Mouse (Mus musculus) left cerebral cortex, adult 9 months (tissue): ENCODE data around the gene Mylk3.

Experiments used
- DNase-seq, 2 experiments: peaks; one replicate each; pipeline ENCODE4 v3.0.0; 2022; ENCODE audit warnings: low spot score in 2 of 2

The Mylk3 gene

GRCm38 (mm10) chr8:85386205-85386604 is at the start of gene Mylk3:
Mylk3 (minus strand) TSS chr8:85386345.
- DNase-seq: peak in 1 of 2 experiments; percentile 26

GRCm38 (mm10) chr8:85435736-85436135 is 49.6 kb upstream of the Mylk3 start:
- DNase-seq: no peak

- no peak for DNase-seq
Measured at GRCm38 (mm10) chr8:85434817-85435216, 48.7 kb upstream of the Mylk3 start.

DNA sequence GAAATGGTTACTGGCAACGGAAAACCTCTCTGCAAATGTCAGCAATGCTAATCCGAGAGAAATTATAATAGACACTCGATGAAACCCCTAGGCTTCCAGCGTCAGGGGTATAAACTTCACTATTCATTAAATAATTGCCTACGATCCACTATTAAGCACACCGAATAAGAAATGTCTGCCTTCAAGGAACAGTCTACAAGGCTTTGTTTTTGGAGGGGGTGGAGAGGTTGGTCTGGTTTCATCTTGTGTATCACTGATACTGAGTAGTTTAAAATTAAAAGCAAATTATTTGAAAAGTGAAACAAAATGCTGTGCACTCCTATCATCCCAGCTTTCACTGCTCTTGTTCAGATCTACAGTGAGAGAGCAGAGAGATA is 46.9 kb upstream of the Mylk3 start:
- DNase-seq: no peak

GRCm38 (mm10) chr8:85432168-85433016 is 46.2 kb upstream of the Mylk3 start, which contains the start of gene 4921524J17Rik:
4921524J17Rik (minus strand) TSS chr8:85432833.
- peak; percentile 95 to 96 for DNase-seq

DNA sequence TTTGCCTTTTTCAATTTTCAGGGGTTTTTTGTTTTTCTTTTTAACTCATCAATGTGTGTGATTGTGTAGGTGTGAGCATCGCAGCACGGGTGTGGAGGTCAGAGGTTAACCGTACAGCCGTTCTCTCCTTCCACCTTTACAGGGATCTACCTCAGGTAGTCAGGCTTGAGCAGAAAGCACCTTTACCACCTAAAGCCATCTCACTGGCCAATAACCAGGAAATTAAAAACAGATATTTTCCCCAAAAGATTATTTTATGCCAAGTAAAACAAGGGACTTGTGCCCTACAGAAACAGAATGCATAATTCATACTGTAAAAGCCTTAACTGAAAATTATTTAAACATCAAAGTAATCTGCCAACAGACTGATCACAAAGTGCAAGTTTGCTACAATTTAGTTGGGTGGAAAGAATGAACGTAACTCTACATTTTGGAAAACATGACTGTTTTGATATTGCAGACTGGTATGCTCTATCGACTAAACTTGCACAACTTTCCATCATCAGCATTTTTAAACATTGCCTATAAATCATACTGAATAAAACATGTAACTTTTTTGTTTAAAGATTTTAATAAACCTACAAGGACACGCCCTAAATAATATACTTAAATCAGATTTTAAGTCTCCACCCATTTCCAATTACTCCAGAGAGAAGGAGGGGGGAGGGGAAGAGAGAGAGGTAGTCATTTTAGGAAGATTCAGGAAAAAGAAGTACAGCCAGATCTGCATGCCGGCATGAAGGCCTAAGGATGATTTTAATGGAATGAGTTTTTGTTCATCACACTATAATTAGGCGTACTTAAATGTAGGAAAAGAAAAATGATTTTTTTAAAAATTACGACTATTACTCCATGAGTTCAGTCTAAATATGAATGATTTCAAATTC is 45.4 kb upstream of the Mylk3 start:
- DNase-seq: no peak

DNA sequence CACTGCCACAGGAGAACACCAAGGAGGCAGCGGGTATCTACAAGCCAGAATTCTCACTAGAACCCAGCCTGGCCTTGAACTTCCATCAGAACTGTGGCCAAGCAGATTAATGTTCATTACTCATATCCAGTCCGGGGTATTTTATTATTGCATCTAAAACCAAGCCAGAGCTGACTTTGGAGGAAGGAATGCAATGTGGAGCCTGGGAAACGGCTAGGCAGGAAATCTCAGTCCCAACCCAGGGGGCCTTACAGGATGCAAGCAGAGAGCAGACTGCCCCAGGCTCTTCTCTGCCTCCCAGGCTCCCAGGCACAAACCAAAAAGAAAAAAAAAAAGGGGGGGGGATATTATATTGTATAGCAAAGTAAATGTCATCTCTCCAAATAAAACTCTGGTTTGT is 44.7 kb upstream of the Mylk3 start:
- DNase-seq: no peak

- no peak for DNase-seq
Measured at GRCm38 (mm10) chr8:85429219-85429618, 43.1 kb upstream of the Mylk3 start.

DNA sequence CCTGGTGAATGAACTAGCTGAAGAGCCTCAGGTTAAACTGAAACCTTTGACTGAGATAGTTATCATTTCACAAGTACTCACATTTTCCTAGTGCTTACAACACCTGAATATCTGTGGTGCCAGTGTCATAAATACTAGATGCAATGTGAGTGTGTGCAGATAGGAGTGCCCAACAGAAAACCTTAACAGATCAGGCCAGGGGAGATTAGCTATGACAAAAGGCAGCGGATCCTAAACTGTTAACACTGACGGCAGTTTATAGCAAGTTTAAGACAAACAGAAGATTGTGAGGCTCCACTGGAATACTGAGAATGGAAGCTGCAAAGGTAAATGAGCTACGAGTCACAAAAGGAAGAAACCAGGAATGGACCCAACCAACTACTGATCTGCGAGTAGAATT is 40.9 kb upstream of the Mylk3 start:
- DNase-seq: no peak

- no peak for DNase-seq
Measured at GRCm38 (mm10) chr8:85421329-85421728, 35.2 kb upstream of the Mylk3 start.

DNA sequence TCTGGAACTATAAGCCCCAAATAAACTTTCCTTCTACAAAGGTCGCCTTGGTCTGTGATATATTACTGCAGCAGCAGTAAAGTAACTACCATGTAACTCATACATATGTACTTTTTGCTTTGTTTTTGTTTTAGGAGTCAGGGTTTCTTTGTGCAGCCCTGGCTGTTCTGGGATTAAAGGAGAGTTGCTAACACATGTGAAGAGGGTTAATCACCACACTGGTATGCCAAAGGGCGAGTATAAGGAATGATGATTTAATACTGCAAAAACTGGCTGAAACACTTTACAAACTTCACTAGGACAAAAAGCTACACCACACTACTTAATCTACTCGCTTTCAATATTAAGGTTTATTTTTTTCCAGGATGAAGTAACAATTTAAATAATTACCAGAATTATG is 22.4 kb upstream of the Mylk3 start:
- DNase-seq: no peak

DNA sequence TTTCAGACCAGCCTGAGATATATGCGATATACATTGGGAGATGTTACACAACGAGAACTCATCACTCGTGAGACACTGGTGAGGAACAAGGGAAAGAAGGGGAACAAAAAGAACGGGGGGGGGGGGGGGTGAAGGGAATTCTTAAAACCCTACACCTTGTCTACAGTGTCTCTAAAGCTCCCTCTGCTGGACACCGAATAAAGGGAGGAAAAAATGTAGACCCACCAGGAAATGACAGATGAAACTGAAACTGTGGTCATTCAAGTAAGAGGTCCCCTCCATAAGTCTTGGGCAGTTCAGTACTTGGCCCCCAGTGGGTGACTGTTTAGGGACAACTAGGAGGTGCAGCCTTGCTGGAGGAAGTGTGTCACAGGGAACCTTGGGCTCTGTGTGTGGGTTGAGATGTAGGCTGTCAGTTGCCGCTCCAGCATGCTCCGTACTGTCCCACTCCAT is 21.9 kb upstream of the Mylk3 start:
- DNase-seq: peak in 1 of 2 experiments; percentile 51

- no peak for DNase-seq
Measured at GRCm38 (mm10) chr8:85405961-85406360, 19.8 kb upstream of the Mylk3 start.

GRCm38 (mm10) chr8:85405418-85405817 is 19.3 kb upstream of the Mylk3 start:
- DNase-seq: no peak

- DNase-seq: no peak
Measured at GRCm38 (mm10) chr8:85398548-85398947, 12.4 kb upstream of the Mylk3 start.

DNA sequence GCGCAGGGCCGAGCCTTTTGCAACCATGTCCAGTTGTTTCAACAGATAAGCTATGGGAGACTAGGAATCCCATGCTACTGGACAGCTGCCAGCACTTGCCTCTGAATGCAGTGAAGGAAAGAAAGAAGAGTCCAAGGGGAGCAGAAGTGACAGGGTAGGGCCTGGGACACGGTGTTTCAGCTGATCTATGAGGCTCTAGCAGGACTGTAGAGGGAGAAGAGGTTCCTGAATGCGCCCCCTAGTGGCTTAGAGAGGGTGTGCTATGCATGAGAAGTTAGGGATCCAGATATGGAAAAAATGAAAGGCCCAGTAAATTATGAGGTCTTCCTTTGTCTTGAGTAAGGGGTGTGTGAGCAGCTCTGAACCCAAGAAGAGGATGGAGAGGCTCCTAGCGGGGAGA is 11.4 kb upstream of the Mylk3 start:
- peak in 1 of 2 experiments; percentile 47 for DNase-seq

DNA sequence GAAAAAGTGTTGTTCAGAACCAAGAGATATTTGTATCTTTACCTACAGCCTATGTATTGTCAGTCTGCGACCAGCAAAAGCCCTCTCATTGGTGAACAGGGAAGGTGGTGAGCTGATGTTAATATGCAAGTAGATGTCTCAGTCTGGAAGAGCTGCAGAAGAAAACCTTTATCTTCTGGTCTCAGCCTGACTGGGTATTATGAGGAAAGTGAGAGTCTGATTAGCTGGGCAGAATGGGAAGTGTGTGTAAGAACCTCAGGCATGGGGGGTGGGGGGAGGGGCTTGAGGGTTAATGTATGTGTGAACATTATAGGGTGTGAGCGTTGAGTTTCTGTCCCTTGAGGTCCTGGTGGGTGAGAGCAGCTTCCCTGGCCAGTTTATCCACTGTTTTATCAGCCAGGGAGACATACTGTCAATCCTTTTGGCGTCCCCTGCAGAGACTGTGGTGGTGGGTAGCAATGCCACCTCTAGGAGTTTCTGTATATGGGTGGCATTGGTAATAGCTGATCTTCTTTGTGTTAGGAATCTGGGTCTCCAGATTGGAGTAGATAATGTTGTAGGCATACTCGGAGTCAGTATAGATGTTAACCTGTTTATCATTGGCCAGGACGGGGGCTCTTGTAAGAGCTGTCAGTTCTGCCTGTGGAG is 10.4 kb upstream of the Mylk3 start:
- no peak for DNase-seq

DNA sequence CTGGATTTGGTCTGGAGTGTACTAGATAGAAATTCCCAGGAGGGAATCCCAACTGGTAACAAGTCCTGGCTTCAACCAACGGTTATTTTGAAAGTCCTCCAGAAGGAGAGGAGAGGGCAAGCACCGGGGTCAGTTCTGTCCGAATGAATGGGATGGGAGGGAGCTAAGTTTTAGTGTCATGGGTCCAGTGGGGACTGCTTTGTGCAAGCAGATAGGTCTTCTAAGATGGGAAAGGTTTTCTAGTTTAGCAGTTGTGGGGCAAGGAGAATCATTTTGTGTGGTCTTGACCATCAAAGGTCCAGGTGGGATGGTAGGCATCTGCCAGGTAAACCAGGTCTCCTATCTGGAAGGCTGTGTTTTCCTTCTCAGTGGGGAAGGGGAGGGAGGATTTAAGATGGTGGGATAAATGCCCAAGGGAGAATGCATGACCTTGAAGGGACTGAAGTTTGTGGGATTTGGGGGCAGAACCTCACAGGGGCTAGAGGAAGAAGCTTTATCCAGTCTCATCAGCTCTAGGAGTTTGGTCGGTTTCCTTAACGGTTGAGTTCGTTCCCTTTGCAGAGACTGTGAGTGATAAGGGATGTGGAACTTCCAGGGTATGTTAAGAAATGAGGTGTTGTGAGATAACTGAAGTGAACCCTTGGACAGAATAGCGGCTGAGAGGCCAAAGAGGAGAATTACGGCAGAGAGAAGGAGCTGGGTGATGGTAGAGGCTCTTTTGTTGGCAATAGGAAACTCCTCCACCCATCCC is 9.7 kb upstream of the Mylk3 start:
- no peak for DNase-seq

DNA sequence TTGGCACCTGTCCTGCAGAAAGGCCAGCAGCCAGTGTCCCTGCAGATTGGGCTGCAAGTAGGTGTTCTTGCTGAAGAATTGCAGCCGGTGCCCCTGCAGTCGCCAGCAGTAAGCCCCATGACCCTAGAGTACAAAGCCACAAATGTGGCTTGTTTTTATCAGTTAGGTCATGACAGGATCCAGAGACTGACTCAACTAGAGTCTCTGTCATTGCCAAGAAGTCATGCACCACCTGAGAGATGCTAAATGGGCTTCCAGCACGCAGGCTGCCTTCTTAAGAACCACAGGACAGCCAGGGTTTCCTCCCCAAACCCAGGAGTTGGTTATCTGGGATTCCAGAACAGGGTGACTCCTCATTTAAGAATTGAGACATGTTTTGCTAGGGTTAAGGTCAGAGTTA is 8.9 kb upstream of the Mylk3 start:
- DNase-seq: no peak

DNA sequence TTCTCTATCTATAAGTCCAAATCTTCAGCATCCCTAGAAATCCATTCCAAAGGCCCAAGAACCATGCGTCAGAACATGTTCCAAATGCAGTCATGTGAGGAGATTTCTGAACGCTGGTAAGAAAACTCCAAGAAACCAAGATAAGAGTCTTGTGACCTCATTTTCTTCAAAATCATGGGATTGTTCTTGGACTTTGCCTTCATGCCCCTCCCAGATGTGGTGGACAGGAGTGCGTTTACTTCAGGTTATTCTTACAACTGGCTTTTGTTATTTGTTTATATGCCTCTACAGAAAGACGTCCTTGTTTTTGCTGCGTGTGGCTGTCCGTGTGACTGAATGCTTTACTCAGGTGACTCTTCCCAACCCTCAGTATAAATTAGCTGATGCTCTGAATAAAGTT is 7.1 kb upstream of the Mylk3 start:
- DNase-seq: no peak

DNA sequence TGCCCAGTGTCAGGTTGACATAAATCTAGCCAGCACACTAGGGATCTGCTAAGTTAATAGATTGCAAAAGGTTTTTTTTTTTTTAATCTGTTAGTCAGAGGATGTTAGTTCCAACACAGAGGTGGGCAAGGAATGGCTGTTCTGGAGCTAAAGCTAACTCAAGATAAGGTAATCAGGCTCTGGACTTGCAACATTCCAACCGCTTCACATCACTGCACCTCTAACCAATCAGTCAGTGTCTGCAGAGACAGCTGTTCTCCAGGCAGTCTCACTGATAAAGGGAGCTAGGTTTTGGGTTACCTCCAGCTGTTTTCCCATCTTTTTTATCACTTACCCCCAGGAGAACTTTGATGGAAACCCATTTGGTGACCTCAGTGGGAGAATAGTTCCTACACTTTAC is 5.3 kb upstream of the Mylk3 start:
- no peak for DNase-seq
